Mouse (Mus musculus): Measurements from ENCODE around the gene Syt6.

Gene Syt6

DNA sequence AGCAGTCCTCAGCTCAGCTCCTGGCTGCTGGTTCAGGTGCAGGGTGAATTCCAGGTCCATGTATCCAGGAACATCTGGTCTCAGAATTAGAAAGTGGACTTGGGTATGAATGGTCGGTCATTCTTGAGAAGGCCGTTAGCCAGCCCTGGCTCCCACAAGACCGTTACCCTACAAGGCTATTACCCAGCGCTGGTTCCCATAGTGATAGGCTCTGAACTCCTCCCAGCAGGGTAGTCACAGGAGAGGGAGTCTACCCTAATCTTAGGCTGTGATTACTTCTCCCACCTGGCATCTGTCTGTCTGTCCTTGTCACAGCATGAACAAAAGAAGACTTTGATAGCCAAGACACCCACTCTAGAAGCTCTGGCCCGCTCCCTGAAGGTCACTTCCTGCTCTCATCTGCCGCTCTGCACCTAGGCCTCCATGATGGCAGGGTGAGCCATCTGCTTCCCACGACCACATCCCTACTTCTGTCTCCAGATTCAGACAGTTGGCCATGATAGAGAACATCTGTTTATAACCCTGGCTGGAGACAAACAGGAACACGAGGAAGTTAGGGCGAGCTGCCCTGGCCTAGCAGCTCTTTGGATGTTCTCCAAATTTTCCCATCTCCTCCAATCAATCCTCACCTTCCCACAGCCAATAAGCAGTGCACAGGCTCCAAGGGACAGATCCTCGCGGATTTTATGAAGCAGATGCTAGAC is 72.3 kb downstream of the Syt6 start:
- DNase-seq (ENCODE audit: low read depth, low spot score) = no peak

DNA sequence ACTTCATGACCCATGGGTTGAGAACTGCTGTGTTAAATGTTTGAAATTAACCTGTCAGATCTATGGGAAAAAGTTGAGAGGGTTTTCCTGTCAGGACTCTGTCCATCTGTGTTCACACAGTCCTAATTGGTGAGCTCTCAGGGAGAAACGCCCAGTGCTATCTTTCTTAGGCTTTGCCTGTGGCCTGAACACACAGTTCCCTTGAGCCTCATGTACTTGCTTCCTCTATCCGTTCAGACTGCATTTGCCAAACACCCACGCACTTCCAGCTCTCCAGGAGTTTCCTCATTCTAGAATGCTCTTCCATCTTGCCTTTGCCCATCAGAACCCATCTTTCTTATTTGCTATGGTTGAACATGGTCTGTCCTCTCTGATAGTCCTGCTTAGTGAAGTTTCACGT is 73.5 kb downstream of the Syt6 start:
- DNase-seq (ENCODE audit: low read depth, low spot score) = no peak

DNA sequence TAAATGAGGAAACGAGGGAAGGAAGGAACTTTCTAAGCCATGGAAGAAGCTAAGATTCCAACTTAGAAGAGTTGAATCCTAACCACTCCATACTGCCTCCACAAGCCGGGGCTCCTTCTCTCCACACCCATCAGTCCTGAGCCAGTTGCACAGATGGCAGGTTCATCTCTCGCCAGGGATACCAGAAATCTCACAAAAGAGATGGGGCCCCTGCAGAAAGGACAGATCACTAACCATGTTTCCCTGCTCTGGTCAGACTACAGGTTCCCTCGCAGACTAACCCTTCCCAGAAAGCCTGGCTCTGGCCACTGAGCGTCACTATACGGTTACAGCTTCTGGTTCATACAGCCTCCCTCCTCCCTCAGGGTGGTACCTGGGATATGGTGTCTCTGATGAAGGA is 74.7 kb downstream of the Syt6 start:
- DNase-seq (ENCODE audit: low read depth, low spot score) = no peak

DNA sequence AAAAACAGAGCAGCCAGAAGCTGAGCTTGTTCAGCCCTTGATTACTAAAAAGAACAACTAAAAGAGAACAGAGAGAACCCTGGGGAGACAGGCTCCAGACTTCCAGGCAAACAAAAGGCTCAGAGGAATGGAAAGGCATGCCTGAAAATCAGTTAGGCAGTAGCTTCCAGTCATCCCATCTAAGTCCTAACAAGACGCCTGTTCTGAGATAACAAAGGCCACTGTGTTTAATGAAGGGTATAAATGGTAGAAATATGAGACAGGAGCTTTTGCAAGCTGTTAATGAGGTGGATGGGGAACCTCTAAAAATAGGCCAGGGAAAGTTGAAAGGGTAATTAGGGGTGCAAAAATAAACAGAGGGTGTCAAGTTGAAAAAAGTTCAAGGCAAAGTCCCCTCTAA is 75.4 kb downstream of the Syt6 start:
- no peak for DNase-seq (ENCODE audit: low read depth, low spot score)

DNA sequence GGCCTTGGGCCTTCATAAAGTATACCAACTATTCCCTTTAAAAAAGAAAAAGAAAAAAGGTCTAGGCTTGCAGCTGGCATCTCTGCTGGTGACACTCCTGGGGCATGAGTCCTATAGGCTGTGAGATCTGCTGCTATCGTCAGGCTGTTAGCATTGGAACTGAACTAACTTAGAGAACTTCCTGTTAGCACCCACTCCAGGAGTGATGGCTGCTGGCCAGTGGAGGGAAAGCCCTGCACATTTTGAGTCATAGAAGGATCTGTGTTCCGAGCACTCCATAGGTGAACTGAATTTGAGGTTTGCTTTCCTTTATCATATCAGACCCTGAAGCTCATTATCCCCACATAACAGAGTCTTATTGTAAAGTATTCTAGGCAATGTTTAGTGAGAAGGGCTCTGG is 85.0 kb downstream of the Syt6 start:
- DNase-seq (ENCODE audit: low read depth, low spot score) = no peak

DNA sequence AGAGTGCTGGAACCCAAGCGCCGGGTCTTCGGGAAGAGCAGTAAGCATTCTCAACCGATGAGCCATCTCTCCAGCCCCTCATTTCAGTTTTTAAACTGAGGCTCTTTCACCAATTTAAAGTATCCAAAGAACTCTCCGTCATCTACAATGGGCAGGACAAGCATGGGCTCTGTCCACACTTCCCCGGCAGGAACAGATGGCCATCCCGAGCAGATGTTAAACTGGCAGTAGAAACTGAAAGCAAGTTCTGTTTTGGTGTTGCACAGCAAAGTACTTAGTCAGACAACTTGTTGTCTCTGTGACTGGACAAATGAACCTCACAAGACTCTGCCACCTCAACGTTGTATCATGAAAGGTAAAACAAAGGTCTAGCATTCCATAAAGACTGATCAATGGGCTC is 86.7 kb downstream of the Syt6 start:
- DNase-seq (ENCODE audit: low read depth, low spot score) = no peak

DNA sequence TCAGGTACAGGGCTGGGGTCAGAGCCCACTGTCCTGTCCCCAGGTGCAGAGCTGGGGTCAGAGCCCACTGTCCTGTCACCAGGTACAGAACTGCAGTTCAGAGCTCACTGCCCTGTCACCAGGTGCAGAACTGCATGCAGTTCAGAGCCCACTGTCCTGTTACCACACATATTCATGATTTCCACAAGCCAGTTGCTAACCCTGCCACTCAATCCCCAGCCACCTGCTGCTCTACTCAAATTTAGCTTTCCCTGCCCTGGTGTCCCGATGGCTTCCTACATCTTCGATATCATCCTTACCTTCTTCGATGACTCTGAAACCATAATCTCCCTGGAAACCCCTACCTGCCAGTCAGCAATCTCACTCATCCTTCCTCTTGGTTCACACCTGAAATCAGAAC is 88.4 kb downstream of the Syt6 start:
- no peak for DNase-seq (ENCODE audit: low read depth, low spot score)

DNA sequence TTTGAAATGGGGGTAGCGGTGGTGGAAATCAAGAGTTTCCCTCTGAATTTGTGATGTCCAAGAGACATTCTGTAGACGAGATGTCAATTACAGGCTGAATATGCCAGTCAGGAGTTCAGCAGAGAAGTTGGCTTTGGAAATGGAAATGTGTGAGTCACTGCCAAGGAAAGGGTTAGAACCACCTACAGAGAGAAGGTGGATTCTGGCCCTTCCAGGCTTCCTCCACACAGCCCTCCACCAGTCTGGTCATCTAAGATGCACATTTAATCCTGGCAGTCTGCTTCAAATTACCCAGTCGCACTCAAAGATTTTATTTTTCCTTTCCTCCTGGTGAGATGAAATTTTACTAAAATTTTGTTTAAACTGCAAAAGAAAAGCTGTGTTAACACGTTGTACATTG is 97.1 kb downstream of the Syt6 start:
- DNase-seq (ENCODE audit: low read depth, low spot score) = no peak

DNA sequence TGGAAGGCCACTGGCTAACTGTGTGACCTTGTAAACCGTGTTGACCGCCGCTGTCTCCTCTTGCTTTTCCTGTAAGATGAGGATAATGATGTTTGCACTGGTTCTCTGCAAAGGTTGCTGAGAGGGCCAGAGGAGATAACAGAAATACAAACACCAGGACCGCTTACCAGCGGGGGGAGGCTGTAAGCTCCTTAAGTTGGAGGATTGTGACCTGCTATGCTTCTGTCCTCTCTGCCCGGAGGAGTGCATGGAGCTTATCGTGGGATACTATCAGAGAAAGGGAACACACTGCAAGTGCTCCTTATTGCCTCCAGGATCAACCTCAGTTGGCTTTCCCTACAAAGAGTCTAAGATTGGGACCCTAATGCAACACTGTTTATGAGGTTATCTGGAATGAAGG is 97.7 kb downstream of the Syt6 start:
- no peak for DNase-seq (ENCODE audit: low read depth, low spot score)

DNA sequence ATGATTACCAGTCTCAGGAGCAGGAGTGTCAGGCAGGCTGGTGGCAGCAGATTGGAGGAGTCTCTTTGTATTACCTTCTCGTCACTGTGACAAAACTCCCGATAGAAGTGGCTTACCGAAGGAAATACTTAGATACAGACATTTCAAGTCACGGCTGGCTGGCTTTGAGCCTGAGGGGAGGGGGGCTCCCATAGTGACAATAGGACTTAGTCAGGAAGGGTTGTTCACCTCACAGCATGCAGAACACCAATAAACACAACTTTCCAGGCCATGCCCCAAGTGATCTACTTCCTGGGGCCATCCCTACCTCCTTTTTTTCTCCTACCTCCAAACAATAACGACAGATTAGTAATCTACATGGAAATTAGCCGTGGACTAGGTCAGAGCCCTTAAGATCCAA is 103.8 kb downstream of the Syt6 start:
- DNase-seq (ENCODE audit: low read depth, low spot score) = no peak

DNA sequence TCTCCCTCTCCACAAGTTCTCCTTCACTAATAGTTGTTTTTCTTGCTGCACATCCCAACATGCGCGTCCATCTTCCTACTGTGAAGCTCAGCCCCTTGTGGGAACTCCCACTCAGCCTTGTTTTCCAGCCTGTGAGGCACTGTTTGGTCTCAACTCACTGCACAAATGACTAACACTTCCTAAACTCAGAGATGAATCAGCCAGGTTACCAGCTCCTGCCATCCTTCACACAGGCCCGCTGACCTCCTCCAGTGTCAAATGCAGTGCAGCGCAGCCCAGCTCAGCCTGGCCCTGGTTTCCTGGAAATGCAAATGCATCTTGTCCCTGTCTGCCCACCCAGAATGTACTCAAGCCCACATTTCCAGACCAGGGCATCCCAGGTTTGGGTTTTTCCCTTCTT is 107.4 kb downstream of the Syt6 start:
- no peak for DNase-seq (ENCODE audit: low read depth, low spot score)

DNA sequence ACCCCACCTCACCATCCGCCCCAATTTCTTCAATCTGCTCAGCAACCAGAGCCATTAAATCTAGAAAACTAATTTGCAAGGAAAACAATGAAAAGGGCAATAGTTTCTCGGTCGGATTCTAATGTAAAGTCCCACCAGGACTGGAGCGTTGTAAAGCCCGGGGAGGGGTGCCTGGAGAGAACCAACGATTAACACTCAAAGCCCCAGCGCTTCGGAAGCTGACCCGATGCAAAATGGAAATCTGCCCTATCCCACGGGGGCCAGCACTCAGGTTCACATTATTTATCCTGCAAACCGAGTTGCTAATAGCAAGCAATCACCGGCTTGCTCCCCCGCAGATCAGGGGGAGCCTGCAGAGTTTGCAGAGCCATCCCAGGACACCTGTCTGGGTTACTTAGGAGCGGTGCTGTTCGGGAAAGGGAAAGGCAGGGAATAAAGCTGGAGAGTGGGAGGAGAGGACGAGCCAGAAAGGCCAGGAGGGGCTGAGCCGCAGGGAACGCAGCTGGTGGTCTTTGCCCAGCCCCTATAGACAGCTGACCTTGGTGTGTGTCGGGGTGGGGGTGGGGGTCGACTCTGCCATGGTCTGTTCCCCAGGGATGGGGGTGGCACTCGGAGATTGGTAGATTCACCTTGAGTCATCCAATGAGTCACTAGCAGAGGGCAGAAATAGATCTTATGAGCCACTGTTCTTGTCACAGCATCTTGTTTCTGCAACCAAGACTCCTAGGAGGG is 108.4 kb downstream of the Syt6 start:
- no peak for DNase-seq (ENCODE audit: low read depth, low spot score)

DNA sequence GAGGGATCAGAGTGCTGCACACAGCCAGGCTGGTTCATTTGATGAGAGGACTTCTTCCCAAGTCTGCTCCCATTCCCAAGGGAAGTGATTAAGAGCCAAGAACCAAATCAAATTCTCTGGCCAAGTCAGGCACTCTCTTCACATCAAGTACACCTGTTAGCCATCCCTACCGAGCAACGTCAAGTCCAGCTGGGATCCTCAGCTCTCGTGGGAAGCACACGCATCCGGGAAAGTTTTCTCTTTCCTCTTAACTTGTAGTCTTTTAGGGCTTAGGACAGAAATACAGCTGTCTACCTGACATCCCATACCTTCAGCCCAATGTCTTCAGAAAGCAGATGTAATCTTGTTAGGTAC is 108.9 kb downstream of the Syt6 start:
- no peak for DNase-seq (ENCODE audit: low read depth, low spot score)

DNA sequence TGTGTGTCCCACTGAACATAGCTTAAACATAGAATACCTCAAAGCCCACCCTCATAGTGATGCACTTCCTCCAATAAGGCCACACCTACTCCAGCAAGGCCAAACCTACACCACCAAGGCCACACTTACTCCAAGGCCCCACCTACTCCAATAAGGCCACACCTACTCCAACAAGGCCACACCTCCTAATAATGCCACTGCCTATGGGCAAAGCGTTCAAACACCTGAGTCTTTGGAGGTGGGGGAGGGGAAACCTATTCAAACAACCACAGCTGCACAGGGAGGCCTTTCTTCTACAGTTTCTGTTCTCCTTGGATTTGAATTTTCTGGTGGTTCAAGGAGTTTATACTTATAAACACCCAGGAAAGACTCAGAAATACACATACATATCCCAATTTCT is 114.0 kb downstream of the Syt6 start:
- DNase-seq (ENCODE audit: low read depth, low spot score) = no peak

DNA sequence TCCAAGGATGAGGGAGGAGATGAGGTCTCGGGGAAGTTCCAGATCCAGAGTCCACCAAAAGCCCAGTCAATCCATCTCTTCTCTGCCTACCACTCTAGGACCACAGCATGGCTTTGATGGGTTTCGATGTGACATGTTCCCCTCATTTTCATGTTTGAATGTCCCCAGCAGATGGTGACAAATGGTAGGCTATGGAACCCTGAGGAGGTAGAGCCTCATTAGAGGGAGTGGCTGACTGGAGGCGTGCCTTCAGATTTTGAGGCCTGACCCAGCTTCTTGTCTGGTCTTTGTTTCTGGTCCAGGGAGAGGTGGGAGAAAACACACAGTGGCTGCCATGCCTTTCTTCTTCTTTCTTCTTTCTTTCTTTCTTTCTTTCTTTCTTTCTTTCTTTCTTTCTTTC is 115.5 kb downstream of the Syt6 start:
- no peak for DNase-seq (ENCODE audit: low read depth, low spot score)
